Mouse (Mus musculus) right cerebral cortex, postnatal 14 days (tissue): ENCODE data around the gene Gm11037.
A peak's percentile ranks its signal among the peaks of the same experiment; 100 is the strongest.

Source experiments
- DNase-seq: peaks from one replicate; pipeline ENCODE4 v3.0.0; 2022

Gene Gm11037

GRCm38 (mm10) chr2:131152166-131152730, 19.0 kb downstream of the Gm11037 start:
- no peak for DNase-seq

GRCm38 (mm10) chr2:131154036-131154435, 20.7 kb downstream of the Gm11037 start:
- no peak for DNase-seq

- DNase-seq = no peak
These were observed 23.7 kb downstream of the Gm11037 start for GRCm38 (mm10) chr2:131156987-131157386.

GRCm38 (mm10) chr2:131159491-131159910, 26.2 kb downstream of the Gm11037 start:
- DNase-seq = no peak

- peak; percentile 97 for DNase-seq
These were observed 26.8 kb downstream of the Gm11037 start, which contains the start of gene 1700037H04Rik for GRCm38 (mm10) chr2:131159938-131160581. 1700037H04Rik (minus strand) TSS chr2:131160081.

- DNase-seq = no peak
These were observed 27.4 kb downstream of the Gm11037 start for GRCm38 (mm10) chr2:131160671-131161111.

GRCm38 (mm10) chr2:131163924-131164323, 30.6 kb downstream of the Gm11037 start:
- DNase-seq = no peak

- no peak for DNase-seq
These were observed 32.9 kb downstream of the Gm11037 start for GRCm38 (mm10) chr2:131166172-131166571.

GRCm38 (mm10) chr2:131167984-131168383, 34.7 kb downstream of the Gm11037 start:
- no peak for DNase-seq

GRCm38 (mm10) chr2:131168914-131169313, 35.6 kb downstream of the Gm11037 start:
- DNase-seq = no peak

- no peak for DNase-seq
These were observed 37.6 kb downstream of the Gm11037 start for GRCm38 (mm10) chr2:131170936-131171335.

GRCm38 (mm10) chr2:131171401-131172104, 38.3 kb downstream of the Gm11037 start:
- DNase-seq = peak; percentile 72

- DNase-seq = no peak
These were observed 39.0 kb downstream of the Gm11037 start for GRCm38 (mm10) chr2:131172322-131172721.

GRCm38 (mm10) chr2:131174700-131175099, 41.4 kb downstream of the Gm11037 start:
- DNase-seq = peak; percentile 34

- no peak for DNase-seq
These were observed 42.1 kb downstream of the Gm11037 start for GRCm38 (mm10) chr2:131175286-131175944.

- no peak for DNase-seq
These were observed 42.6 kb downstream of the Gm11037 start for GRCm38 (mm10) chr2:131175945-131176309.

- no peak for DNase-seq
These were observed 43.2 kb downstream of the Gm11037 start for GRCm38 (mm10) chr2:131176491-131176890.

GRCm38 (mm10) chr2:131177932-131178331, 44.6 kb downstream of the Gm11037 start:
- no peak for DNase-seq

- DNase-seq = no peak
These were observed 45.5 kb downstream of the Gm11037 start for GRCm38 (mm10) chr2:131178828-131179245.

GRCm38 (mm10) chr2:131179246-131179886, 46.1 kb downstream of the Gm11037 start:
- DNase-seq = peak; percentile 80

- peak; percentile 86 for DNase-seq
These were observed 46.8 kb downstream of the Gm11037 start, which contains the start of gene Cenpb for GRCm38 (mm10) chr2:131179990-131180587. Cenpb (minus strand) TSS chr2:131180067.
